Mouse (Mus musculus) layer of hippocampus, postnatal 10 days (tissue): ENCODE measurements at regions not wholly inside any gene's neighbourhood (a gene's known extent, or its start where the extent isn't known, plus 50 kb on each side); places are given as distances from the start of the nearest gene placed in this dataset.

Experiments used
- DNase-seq, 2 experiments: peaks; one replicate each; pipeline ENCODE4 v3.0.0; 2021; ENCODE audit warnings: low spot score in 2 of 2

DNA sequence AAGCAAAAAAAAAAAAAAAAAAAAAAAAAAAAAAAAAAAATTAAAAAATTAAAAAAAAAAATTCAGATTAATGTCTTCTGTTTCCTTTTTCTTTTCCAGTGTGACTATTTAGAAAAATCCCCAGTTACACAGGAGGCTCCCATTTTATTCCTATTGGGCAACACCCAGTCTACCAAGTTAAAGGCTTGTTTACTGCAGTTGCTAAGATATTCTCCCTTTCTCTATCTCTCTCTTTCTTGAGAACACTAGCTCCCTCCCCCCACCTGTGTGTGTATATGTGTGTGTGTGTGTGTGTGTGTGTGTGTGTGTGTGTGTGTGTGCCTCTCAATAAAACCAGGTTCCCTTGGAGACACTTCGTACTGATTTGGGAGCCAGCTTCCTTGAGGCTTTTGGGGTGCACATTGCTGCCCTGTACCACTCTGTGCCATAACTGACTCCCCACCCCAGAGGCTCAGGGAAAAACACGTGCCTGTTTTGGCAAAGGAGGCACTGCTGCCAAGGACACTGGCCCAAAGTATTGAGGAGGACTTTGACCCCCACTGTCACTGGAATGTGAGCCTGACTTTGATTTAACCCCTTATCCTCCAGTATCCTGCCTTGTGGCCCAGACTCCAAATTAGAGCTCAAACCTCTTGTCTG lies 50.3 kb downstream of the Anapc15-ps start:
- DNase-seq = peak in 1 of 2 experiments; percentile 13

GRCm38 (mm10) chr10:95620796-95621195 lies 52.5 kb downstream of the Anapc15-ps start:
- no peak for DNase-seq

GRCm38 (mm10) chr10:95619601-95620000 lies 53.6 kb downstream of the Anapc15-ps start:
- no peak for DNase-seq

DNA sequence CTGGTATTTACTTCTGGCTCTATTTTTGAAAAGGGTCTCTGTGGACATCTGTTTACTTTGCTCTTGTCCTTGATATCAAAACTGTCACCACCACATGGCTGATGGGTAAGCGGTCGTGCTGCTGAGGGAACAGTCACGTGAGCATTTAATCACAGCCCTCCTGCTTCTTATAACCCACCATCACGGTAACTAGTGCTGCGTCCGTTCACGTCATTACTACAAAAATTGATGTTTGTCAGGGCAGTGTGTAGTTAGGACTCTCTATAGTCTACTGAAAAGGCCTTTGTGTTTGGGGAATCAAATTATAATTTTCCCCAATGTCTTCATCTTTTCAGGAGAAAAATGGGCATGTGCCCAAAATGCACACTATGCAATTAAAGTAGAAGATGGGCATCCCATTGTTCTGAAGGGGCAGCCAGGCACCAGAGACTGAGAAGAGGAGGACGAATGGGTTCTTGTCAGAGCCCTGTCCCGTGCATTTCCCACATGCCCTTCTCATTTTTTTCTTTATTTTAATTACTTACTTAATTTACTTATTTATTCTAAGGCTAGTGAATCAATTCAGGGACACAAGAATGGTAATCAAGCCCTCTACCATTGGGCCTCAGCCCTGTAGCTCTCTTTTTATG lies 54.6 kb upstream of the Nudt4 start:
- DNase-seq = no peak

GRCm38 (mm10) chr10:95616821-95617220 lies 52.9 kb upstream of the Nudt4 start:
- DNase-seq = peak in 1 of 2 experiments; percentile 19

DNA sequence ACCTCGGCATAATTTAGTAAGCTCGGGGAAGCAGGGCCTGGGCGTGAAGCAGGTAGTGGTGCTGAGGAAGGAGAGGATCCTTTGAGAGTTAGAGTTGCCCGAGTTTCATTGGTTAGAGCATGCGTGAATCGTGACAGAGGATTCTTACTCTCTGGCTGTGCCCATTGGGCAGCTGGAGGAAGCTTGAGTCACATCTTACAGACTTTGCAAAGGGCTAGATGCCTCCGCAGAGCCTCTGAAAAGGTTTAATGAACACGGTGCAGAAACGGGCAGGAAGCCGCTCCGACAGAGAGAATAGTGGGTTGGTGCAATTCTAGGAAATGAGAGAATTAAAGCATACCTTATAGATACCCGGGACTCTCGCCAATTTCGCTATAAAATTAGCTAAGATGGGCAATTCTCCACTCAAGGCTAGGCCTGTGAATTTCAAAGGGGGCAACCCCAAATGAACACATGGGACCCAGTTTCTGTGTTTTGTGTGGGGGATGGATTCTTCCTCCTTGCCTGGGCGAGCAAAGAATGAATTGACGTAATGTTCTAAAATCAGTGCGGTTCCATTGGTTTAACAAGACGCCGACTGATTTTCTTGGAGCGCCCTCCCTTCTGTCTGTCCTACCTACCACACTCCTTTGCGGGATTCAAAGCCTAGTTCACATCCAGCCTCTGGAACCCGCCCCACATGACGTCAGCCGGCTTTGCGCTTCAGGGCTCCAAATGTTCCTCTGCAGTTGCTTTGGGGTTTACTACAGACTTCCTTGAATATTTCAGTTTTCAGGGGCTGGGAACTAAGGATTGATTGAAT lies 52.1 kb upstream of the Nudt4 start:
- DNase-seq = peak in 1 of 2 experiments; percentile 16
